Mouse (Mus musculus): ENCODE measurements around the gene Emid1. TPM values are rescaled to one million over a fixed set of nuclear protein-coding genes. Genes with fewer than 3 reads are reported as not detected.

Gene Emid1
- polyA plus RNA-seq, 1 experiment from 2014 or later: 178 TPM

DNA sequence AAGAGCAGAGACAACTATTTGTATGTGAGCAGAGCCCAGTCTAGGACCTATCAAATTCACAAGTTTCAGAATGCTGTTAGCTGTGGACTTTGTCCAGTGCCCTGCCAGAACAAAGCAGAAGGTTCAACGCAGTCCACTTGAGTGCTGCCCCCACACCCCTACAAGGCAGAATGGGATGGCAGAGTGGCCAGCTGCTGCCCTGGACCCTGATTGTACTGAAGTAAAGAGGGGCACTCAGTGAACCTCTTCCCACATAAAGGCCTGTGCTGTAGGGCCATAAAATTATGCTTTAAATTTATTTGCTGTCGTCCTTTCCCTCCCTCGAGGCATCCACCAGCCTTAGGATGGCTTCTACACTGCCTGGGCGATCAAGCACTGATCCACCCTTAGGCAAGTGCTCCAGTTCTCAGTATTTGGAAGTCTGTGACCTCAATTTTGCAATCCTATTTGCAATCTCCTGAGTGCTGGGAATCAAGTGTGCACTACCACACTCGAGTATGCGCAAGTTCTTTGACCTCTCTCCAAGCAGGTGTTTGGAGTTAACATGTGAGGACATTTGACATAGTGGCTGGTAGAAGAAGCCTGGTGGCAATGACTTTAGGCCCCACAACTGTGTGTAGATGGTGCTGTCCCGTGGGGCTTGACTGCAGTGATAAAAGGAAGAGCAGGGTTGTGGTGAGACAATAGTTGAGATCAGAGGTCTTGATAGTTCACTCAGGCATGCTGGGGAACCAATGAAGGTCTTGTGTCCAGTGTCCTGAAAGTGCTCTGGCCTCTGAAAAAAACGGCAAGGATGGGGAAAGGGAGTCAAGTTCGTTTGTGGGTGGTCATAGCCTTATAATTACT is 83.7 kb downstream of the Emid1 start:
- Histone ChIP-seq H3K9me3 (ENCODE audit: control insufficient read depth, low read length) (no peaks in the 10 kb centered on the region), H3K4me3 (ENCODE audit: low read length) (no peak overlapping the region), H3K27me3 (ENCODE audit: control insufficient read depth, insufficient read depth, low read length) (peaks cover 6% of the 10 kb centered on the region; the same call in 1 of the 2 replicates), H3K4me1 (ENCODE audit: control insufficient read depth, insufficient read depth, low read length) (peaks cover 15% of the 10 kb centered on the region), H3K4me2 (replicated peaks; ENCODE audit: low read depth, low read length) (no peak overlapping the region), H3K27ac (ENCODE audit: low read depth, low read length) (no peak overlapping the region), H3K36me3 (ENCODE audit: control insufficient read depth, insufficient read depth, low read length) (peaks cover 54% of the 10 kb centered on the region), H3K9ac (ENCODE audit: low read depth, low read length) (no peak overlapping the region)
- ATAC-seq (ENCODE audit: low FRiP score, low TSS enrichment): no peak
- 77% methylated on average over 9 of the region's 9 CpGs for WGBS

DNA sequence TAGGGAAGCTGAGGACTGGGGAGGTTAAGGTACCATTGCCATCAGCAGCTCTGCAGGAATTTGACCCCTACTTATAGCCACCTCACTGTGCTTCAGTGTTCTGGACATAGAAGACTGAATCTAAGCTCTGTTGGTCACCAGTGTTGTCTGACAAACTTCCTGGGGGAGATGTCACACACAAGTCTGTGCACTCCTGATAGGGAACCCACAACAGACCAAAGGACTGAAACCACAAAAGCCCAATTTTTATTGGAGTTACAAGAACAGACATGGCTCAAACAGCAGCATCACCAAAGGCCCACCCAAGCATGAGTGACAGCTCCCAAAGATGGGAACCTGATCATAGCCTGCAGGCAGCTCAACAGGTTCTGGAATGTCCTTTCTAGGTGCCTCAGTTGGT is 85.0 kb downstream of the Emid1 start:
- no peak overlapping the region for H3K27ac ChIP-seq (ENCODE audit: low read depth, low read length)
- no peak overlapping the region for H3K4me2 ChIP-seq (replicated peaks; ENCODE audit: low read depth, low read length)
- peaks cover 25% of the 10 kb centered on the region for H3K4me1 ChIP-seq (ENCODE audit: control insufficient read depth, insufficient read depth, low read length)
- no peak for ATAC-seq (ENCODE audit: low FRiP score, low TSS enrichment)
- no peak overlapping the region for H3K4me3 ChIP-seq (ENCODE audit: low read length)
- H3K36me3 ChIP-seq (ENCODE audit: control insufficient read depth, insufficient read depth, low read length): peaks cover 41% of the 10 kb centered on the region
- no peaks in the 10 kb centered on the region for H3K9me3 ChIP-seq (ENCODE audit: control insufficient read depth, low read length)
- peaks cover 18% of the 10 kb centered on the region; the same call in 1 of the 2 replicates for H3K27me3 ChIP-seq (ENCODE audit: control insufficient read depth, insufficient read depth, low read length)
- H3K9ac ChIP-seq (ENCODE audit: low read depth, low read length): no peak overlapping the region

DNA sequence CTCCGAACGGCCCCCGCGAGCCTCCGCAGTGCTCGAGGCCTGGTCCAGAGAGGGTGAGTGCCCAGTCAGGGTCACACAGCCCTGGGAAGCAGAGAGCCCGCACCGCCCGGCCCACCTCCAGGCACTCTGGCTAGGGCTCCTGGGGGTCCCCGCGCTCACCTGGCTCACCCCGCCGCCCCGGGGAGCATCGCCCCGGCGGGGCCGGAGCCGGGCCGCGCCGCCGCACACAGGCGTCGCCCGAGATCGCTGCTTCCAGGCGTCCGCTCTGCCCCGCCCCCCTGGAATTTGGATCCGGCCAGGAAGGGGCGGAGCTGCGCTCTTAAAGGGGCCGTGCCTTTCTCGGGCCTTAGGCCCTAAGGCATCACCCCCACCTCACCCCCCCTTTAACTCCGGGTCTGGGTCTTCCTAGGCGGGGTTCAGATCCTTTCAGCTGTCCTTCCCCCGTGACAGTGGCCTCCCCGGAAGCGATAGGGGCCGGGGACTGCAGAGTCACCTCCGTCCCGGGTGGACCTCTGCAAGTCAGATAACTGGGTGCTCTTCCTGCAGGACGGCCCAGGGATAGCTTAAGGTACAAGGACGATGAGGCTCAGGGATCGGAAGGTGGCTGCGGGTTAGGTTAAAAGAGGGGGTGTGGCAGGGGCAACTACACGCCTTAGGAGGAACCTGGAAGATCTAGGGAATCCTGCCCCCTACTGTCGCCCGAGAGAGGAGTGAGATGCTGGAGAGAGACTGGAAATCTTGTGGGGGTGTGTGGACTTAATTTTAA is 86.8 kb downstream of the Emid1 start, which contains the start of gene Gas2l1:
Gene Gas2l1, minus strand, starts transcription at position 272 of the 766 bp plus-strand sequence.
- peak; percentile 84 for ATAC-seq (ENCODE audit: low FRiP score, low TSS enrichment)
- Histone ChIP-seq H3K9me3 (ENCODE audit: control insufficient read depth, low read length) (no peaks in the 10 kb centered on the region), H3K9ac (ENCODE audit: low read depth, low read length) (peak within 1 kb of the TSS; percentile 64), H3K4me3 (ENCODE audit: low read length) (peak within 1 kb of the TSS; percentile 60), H3K36me3 (ENCODE audit: control insufficient read depth, insufficient read depth, low read length) (peaks cover 23% of the 10 kb centered on the region), H3K27ac (ENCODE audit: low read depth, low read length) (peak within 1 kb of the TSS; percentile 27; the same call in 1 of the 2 replicates), H3K4me2 (replicated peaks; ENCODE audit: low read depth, low read length) (peak within 1 kb of the TSS; percentile 96), H3K27me3 (ENCODE audit: control insufficient read depth, insufficient read depth, low read length) (peaks cover 31% of the 10 kb centered on the region), H3K4me1 (ENCODE audit: control insufficient read depth, insufficient read depth, low read length) (peaks cover 34% of the 10 kb centered on the region)
- WGBS: under 1% methylated on average over 48 of the region's 50 CpGs

DNA sequence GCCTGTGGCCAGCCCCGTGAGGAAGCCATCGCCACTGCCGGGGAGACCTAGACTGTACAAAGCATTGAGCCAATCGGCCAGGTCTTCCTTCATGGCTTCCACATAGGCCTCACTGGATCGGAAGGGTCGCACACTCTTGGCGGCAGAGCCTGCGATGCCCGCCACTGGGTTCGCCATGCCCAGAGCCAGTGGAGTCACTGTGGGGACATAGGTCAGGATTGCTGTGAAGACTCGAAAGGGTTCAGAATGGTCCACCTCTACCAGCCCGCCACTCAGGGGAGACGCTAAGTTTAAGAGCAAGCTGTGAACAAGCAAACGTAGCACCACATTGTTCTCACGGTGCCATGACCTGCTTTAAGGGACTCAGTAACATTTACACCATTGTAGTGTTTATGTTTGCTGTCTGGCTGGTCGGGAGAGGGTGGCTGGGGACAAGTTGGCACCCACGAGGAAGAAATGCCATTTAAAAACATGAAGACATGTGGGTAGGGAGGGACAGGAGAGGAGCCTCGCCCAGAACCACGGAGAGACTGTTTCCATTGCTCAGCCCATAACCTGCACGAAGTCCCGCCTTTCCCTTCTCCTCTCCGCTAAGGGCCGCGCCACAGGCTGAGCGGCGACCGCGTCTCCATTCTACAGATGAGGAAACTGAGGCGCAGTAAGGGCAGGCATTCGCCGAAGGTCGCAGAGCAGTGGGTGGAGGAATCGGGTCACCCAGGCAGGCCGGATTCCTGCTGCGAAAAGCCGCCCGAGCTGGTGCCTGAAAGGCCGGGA is 87.6 kb downstream of the Emid1 start:
- Histone ChIP-seq H3K27me3 (ENCODE audit: control insufficient read depth, insufficient read depth, low read length) (peaks cover 39% of the 10 kb centered on the region), H3K9me3 (ENCODE audit: control insufficient read depth, low read length) (no peaks in the 10 kb centered on the region), H3K4me2 (replicated peaks; ENCODE audit: low read depth, low read length) (peak overlapping the region; percentile 96), H3K36me3 (ENCODE audit: control insufficient read depth, insufficient read depth, low read length) (peaks cover 17% of the 10 kb centered on the region), H3K9ac (ENCODE audit: low read depth, low read length) (peak overlapping the region; percentile 64), H3K4me3 (ENCODE audit: low read length) (peak overlapping the region; percentile 60), H3K4me1 (ENCODE audit: control insufficient read depth, insufficient read depth, low read length) (peaks cover 34% of the 10 kb centered on the region), H3K27ac (ENCODE audit: low read depth, low read length) (no peak overlapping the region)
- ATAC-seq (ENCODE audit: low FRiP score, low TSS enrichment): peak; percentile 1; the same call in 1 of the 2 replicates
- WGBS: 17% methylated on average over 38 of the region's 38 CpGs

DNA sequence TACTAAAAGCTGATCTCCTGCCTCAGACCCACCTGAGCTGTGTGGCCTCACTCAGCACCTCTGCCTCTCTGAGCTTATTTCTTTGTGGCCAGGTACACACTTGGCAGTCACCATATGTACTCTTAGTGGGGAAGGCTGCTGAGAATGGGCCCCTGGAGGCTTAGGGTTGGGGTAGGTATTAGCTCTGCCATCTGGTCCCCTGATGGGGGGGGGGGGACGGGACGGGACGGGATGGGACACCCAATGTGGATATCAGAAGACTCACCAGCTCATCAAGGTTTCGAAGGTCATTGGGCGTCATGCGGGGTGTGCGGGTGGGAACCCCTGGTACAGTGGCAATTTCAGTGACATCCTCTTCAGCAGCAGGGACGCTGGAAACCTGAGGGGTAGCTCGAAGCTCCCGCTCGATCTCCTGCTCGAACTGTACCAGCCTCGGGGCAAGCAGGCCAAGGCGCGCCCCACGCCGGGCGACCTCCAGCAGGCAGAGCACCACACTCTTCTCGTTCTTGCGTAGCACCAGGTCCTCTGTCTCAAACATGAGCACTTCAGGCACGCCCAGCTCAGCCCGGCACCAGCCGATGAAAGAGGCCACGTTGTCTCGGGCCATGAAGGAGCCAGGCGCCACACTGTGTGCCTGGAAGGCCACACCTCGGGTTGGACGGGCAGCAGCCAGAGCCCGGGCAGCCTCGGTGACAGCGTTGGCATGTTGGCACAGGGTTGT is 88.3 kb downstream of the Emid1 start:
- Histone ChIP-seq H3K4me1 (ENCODE audit: control insufficient read depth, insufficient read depth, low read length) (peaks cover 34% of the 10 kb centered on the region), H3K27ac (ENCODE audit: low read depth, low read length) (no peak overlapping the region), H3K27me3 (ENCODE audit: control insufficient read depth, insufficient read depth, low read length) (peaks cover 46% of the 10 kb centered on the region), H3K9me3 (ENCODE audit: control insufficient read depth, low read length) (no peaks in the 10 kb centered on the region), H3K36me3 (ENCODE audit: control insufficient read depth, insufficient read depth, low read length) (peaks cover 10% of the 10 kb centered on the region), H3K4me3 (ENCODE audit: low read length) (peak overlapping the region; percentile 60), H3K9ac (ENCODE audit: low read depth, low read length) (peak overlapping the region; percentile 1; the same call in 1 of the 2 replicates), H3K4me2 (replicated peaks; ENCODE audit: low read depth, low read length) (peak overlapping the region; percentile 96)
- WGBS: 52% methylated on average over 31 of the region's 31 CpGs
- no peak for ATAC-seq (ENCODE audit: low FRiP score, low TSS enrichment)

DNA sequence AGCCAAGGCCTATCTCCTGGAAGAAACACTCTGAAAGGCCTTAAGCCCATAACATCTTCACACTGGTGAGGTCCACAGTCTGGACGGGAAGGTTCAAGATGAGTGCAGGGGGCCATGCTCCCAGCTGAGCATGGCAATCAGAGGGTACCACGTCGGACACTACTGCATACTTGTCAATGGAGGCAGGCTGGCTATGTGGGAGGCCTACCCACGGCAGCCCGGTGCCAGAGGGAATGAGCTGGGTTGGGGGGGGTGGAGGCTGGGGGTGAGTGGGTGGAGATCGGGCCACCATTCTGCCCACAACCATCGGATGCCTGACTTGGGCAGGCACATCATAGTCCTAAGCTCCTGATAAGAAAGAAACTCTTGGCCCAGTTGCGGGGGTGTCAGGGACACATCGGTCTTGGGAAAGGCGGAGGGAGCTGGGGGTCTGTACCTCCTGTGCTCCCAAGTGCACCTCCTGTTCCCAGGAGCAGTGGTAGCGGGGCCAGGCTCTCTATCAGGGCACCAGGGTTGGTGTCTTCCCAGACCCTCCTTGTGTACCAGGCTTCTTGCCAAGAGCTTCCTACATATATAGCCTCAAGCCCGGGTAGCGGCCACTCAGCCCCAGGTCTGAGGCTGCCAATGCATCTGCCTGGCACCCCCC is 89.1 kb downstream of the Emid1 start:
- no peak for ATAC-seq (ENCODE audit: low FRiP score, low TSS enrichment)
- peaks cover 3% of the 10 kb centered on the region for H3K36me3 ChIP-seq (ENCODE audit: control insufficient read depth, insufficient read depth, low read length)
- no peak overlapping the region for H3K4me2 ChIP-seq (replicated peaks; ENCODE audit: low read depth, low read length)
- 70% methylated on average over 13 of the region's 13 CpGs for WGBS
- H3K9ac ChIP-seq (ENCODE audit: low read depth, low read length): no peak overlapping the region
- no peaks in the 10 kb centered on the region for H3K9me3 ChIP-seq (ENCODE audit: control insufficient read depth, low read length)
- H3K4me1 ChIP-seq (ENCODE audit: control insufficient read depth, insufficient read depth, low read length): peaks cover 37% of the 10 kb centered on the region
- peaks cover 51% of the 10 kb centered on the region for H3K27me3 ChIP-seq (ENCODE audit: control insufficient read depth, insufficient read depth, low read length)
- no peak overlapping the region for H3K27ac ChIP-seq (ENCODE audit: low read depth, low read length)
- no peak overlapping the region for H3K4me3 ChIP-seq (ENCODE audit: low read length)

DNA sequence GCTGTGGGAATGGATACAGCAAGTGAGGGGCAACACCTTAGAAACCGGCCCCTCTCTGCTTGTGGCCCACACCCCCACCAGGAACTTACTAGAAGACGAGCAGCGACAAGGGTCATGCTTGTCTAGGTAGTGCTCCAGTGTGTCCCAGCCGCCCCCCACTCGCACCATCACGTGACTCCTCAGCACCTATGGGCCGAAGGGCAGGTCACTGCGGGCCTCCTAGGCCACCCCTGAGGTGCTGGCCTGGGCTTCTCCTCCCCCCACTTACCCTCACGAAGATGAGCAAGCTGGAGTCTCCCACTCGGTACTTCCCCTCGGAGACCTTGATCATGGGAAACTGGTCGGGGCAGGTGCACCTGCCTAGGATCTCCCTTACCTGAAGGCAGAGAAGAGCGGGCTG is 89.7 kb downstream of the Emid1 start:
- H3K36me3 ChIP-seq (ENCODE audit: control insufficient read depth, insufficient read depth, low read length): no peaks in the 10 kb centered on the region; the same call in 1 of the 2 replicates
- H3K27ac ChIP-seq (ENCODE audit: low read depth, low read length): no peak overlapping the region
- peak overlapping the region; percentile 70 for H3K4me2 ChIP-seq (replicated peaks; ENCODE audit: low read depth, low read length)
- WGBS: 20% methylated on average over 13 of the region's 13 CpGs
- H3K9ac ChIP-seq (ENCODE audit: low read depth, low read length): peak overlapping the region; percentile 8; the same call in 1 of the 2 replicates
- ATAC-seq (ENCODE audit: low FRiP score, low TSS enrichment): no peak
- H3K27me3 ChIP-seq (ENCODE audit: control insufficient read depth, insufficient read depth, low read length): peaks cover 57% of the 10 kb centered on the region
- H3K4me1 ChIP-seq (ENCODE audit: control insufficient read depth, insufficient read depth, low read length): peaks cover 43% of the 10 kb centered on the region
- peak overlapping the region; percentile 23 for H3K4me3 ChIP-seq (ENCODE audit: low read length)
- H3K9me3 ChIP-seq (ENCODE audit: control insufficient read depth, low read length): no peaks in the 10 kb centered on the region

Data from kidney, embryonic 14.5 days (tissue).